Mouse (Mus musculus): Measurements from ENCODE around the gene Rag2.

DNA sequence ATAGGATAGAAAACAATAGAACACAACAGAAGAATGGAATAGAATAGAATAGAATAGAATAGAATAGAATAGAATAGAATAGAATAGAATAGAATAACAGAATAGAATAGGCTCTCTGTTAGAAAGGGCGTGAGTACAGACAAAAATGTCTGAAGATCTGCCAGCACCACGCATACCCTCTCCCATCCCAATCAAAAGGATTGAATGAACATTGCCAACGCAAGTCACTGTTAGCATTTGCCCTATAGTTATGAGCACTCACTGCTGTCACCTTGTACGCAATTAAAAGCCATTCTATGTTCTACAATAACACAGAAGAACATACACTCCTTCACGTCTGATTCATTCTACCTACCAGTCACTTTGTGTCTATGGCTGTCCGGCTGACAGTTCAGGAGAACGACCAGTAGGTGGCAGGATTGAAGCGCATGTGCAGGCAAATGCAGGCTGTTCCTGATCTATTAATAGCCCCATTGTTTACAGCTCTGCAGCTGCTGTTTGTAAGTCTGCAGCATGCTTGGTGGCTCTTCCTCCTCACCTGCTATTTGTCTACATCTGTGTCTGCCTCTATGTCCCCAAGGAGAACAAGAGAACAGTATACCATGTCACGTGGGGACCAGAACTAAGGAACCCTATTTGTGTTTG lies 40.7 kb downstream of the Rag2 start:
- TF ChIP-seq MYOD1 (IDR thresholded peaks at IDR 0.05; ENCODE audit: control insufficient read depth, insufficient read length, low read depth) (peak; percentile 34), CTCF (IDR thresholded peaks at IDR 0.05; ENCODE audit: control insufficient read depth, insufficient read depth, insufficient read length) (peak; percentile 77), MYOG (IDR thresholded peaks at IDR 0.05; ENCODE audit: control insufficient read depth, extremely low read depth, insufficient read length) (no peak), MAX (IDR thresholded peaks at IDR 0.05) (peak; percentile 55), USF1 (IDR thresholded peaks at IDR 0.05; ENCODE audit: low read depth) (peak; percentile 31), CEBPB (IDR thresholded peaks at IDR 0.05; ENCODE audit: low read depth) (no peak), FOSL1 (IDR thresholded peaks at IDR 0.05; ENCODE audit: insufficient read depth, low read length, poor library complexity, severe bottlenecking) (no peak)
